Mouse (Mus musculus) embryonic facial prominence, embryonic 14.5 days (tissue): ENCODE measurements around the gene Spata45. TPM values are rescaled to one million over a fixed set of nuclear protein-coding genes. Genes with fewer than 3 reads are reported as not detected.

Source experiments
- ATAC-seq: fragments of 200-750 bp; cut with Nextera tagmentation; 2 replicates; pipeline ENCODE4 v1.8.0; 2017; ENCODE audit warnings: low read depth, moderate number of reproducible peaks, moderate TSS enrichment
- DNase-seq: peaks from one replicate; pipeline ENCODE4 v3.0.0-alpha.2; 2015; ENCODE audit warnings: low spot score
- H3K27ac ChIP-seq: fragments of 300-500 bp; sonication (generic); replicated peaks from 2 replicates; pipeline ENCODE4 v1.5.1; 2014; ENCODE audit warnings: low read depth, mild to moderate bottlenecking, low read length, moderate library complexity
- H3K27me3 ChIP-seq: fragments of 300-500 bp; sonication (generic); replicated peaks from 2 replicates; pipeline ENCODE4 v1.6.1; 2014; ENCODE audit warnings: low read length; ENCODE audit not compliant: control insufficient read depth, insufficient read depth
- H3K36me3 ChIP-seq: fragments of 300-500 bp; sonication (generic); 2 replicates; pipeline ENCODE4 v1.6.1; 2014; ENCODE audit warnings: low read length, mixed read lengths; ENCODE audit not compliant: control insufficient read depth, insufficient read depth
- H3K4me1 ChIP-seq: fragments of 300-500 bp; sonication (generic); 2 replicates; pipeline ENCODE4 v1.6.1; 2014; ENCODE audit warnings: antibody characterized with exemption, low read length; ENCODE audit not compliant: control insufficient read depth, insufficient read depth
- H3K4me2 ChIP-seq: fragments of 300-500 bp; sonication (generic); 2 replicates; pipeline ENCODE4 v1.6.1; 2014; ENCODE audit warnings: low read depth, mild to moderate bottlenecking, low read length, moderate library complexity, mixed read lengths
- H3K4me3 ChIP-seq: fragments of 300-500 bp; sonication (generic); 2 replicates; pipeline ENCODE4 v1.5.1; 2014; ENCODE audit warnings: low read depth, mild to moderate bottlenecking, low read length
- H3K9ac ChIP-seq: fragments of 300-500 bp; sonication (generic); 2 replicates; pipeline ENCODE4 v1.6.1; 2014; ENCODE audit warnings: low read depth, mild to moderate bottlenecking, low read length, moderate library complexity, mixed read lengths
- H3K9me3 ChIP-seq: fragments of 300-500 bp; sonication (generic); 2 replicates; pipeline ENCODE4 v1.6.1; 2016; ENCODE audit warnings: low read length; ENCODE audit not compliant: control insufficient read depth
- WGBS: fragments of 180-500 bp; shearing (Covaris S2); extraction: QIAGEN DNeasy Blood & Tissue Kit; methylation state at CpG from one replicate; pipeline ENCODE4 v1.1.7; 2014; 5-methylcytosine and 5-hydroxymethylcytosine counted together
- polyA plus RNA-seq: library from polyadenylated mRNA; unstranded; fragments of >200 nt; fragmentation: Nextera tagmentation; extraction: Ambion mirVana; gene quantifications from 2 replicates; pipeline ENCODE4 v1.2.1, GENCODE M21; 2014

Spata45 gene
- polyA plus RNA-seq, 1 experiment from 2014 or later = not detected

GRCm38 (mm10) chr1:191065188-191065587 is 28.7 kb downstream of the Spata45 start:
- Histone ChIP-seq H3K9me3 (no peaks in the 10 kb centered on the region), H3K9ac (no peak overlapping the region), H3K27ac (no peak overlapping the region), H3K4me3 (no peak overlapping the region), H3K4me2 (no peak overlapping the region), H3K4me1 (peaks cover 13% of the 10 kb centered on the region), H3K27me3 (no peaks in the 10 kb centered on the region), H3K36me3 (peaks cover 35% of the 10 kb centered on the region)
- 84% methylated on average over 4 of the region's 4 CpGs for WGBS
- no peak for ATAC-seq
- DNase-seq = no peak

DNA sequence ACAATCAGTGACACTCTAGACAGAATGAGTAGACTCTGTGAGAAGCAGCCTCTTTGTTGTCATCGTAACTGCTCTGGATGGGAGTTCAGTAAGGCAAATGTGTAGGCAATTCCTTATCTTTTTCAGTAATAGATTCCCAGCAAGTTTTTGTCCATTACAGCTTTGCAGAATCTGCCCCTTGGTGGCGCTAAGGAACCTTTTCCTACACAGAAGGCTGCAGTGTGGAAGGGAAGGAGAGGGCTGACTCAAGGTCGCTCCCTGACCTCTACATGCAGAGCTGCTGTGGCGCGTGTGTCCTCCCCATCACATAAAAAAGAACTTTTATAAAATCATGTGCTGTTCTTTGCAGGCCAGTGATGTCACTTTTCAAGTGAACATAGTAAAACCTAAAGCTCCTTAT is 31.9 kb downstream of the Spata45 start:
- peaks cover 6% of the 10 kb centered on the region for H3K4me1 ChIP-seq
- ATAC-seq (no peak), DNase-seq (no peak)
- no peak overlapping the region for H3K27ac ChIP-seq
- peaks cover 64% of the 10 kb centered on the region for H3K36me3 ChIP-seq
- no peak overlapping the region for H3K4me3 ChIP-seq
- H3K4me2 ChIP-seq = no peak overlapping the region
- 79% methylated on average over 5 of the region's 5 CpGs for WGBS
- H3K9me3 ChIP-seq = no peaks in the 10 kb centered on the region
- H3K27me3 ChIP-seq = no peaks in the 10 kb centered on the region
- H3K9ac ChIP-seq = no peak overlapping the region

DNA sequence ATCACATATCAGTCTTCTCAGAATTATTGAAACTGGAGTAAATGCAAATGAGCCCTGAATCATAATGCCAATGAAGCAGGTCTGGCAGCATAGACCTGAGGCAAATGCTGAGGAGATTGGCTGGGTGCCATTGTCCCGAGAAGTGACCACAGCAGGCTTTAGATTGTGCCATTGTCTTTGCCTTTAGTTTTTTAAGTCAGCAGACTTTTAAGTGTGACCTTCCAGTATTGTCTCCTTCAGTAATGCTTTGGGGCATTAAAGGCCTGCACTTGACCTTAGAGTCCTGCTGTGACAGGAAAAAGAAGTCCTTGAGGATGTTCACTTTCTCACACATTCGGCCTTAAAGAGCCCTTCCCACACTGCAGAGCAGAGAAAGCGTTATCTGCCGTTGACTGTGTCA is 33.8 kb downstream of the Spata45 start:
- ATAC-seq (no peak), DNase-seq (no peak)
- 88% methylated on average over 4 of the region's 4 CpGs for WGBS
- Histone ChIP-seq H3K4me1 (no peaks in the 10 kb centered on the region), H3K4me2 (no peak overlapping the region), H3K9me3 (no peaks in the 10 kb centered on the region), H3K4me3 (no peak overlapping the region), H3K36me3 (peaks cover 68% of the 10 kb centered on the region), H3K27ac (no peak overlapping the region), H3K9ac (no peak overlapping the region), H3K27me3 (no peaks in the 10 kb centered on the region)

DNA sequence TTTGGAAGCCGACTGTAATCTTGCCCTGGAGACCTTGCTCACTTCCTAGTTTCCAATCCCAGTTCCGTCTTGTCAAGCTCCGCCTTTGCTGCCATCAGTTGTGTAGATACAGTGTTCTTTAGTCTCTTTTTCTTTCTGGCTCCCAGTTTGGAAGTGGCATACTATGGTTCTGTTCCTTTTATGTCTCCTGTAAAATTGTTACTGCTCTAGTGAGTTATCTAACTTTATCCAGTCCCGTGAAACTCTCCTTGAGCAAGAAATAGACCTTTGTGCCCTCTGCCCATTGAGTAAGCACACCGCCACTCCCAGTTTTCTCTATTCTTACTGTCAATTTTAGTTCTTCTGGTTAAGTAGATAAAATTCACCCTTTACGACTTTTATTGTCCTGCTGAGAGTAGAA is 35.2 kb downstream of the Spata45 start:
- no peak for ATAC-seq
- no peaks in the 10 kb centered on the region for H3K27me3 ChIP-seq
- no peak overlapping the region for H3K27ac ChIP-seq
- H3K4me2 ChIP-seq = no peak overlapping the region
- no peaks in the 10 kb centered on the region for H3K4me1 ChIP-seq
- no peak overlapping the region for H3K4me3 ChIP-seq
- no peaks in the 10 kb centered on the region for H3K9me3 ChIP-seq
- no peak for DNase-seq
- H3K9ac ChIP-seq = no peak overlapping the region
- peaks cover 62% of the 10 kb centered on the region for H3K36me3 ChIP-seq
- 91% methylated on average over 6 of the region's 6 CpGs for WGBS

GRCm38 (mm10) chr1:191072329-191072913 is 36.0 kb downstream of the Spata45 start:
- 91% methylated on average over 16 of the region's 16 CpGs for WGBS
- Histone ChIP-seq H3K27me3 (no peaks in the 10 kb centered on the region), H3K9ac (no peak overlapping the region), H3K4me3 (no peak overlapping the region), H3K36me3 (peaks cover 65% of the 10 kb centered on the region), H3K27ac (no peak overlapping the region), H3K9me3 (no peaks in the 10 kb centered on the region), H3K4me2 (no peak overlapping the region), H3K4me1 (no peaks in the 10 kb centered on the region)
- ATAC-seq (no peak), DNase-seq (no peak)

DNA sequence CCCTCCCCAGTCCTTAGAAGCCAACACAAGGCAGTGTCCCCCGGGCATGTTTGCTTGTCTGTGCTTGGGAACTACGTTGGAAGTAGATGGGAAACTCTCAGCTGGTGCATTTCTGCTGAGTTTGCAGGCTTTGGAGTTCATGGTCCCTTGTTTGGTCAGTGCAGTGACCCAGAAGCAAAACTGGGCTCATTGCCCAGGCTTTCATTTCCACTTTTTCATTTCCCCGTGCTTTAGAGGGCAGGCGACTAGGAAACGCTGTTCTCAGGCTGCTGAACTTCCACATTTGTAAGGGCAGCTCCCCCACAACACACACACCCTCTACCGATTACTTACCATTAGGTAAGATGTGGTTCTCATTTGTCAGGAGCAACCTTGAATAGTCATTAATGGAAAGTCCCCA is 36.6 kb downstream of the Spata45 start:
- no peak overlapping the region for H3K9ac ChIP-seq
- WGBS = 81% methylated on average over 6 of the region's 6 CpGs
- no peaks in the 10 kb centered on the region for H3K27me3 ChIP-seq
- no peaks in the 10 kb centered on the region for H3K9me3 ChIP-seq
- no peaks in the 10 kb centered on the region for H3K4me1 ChIP-seq
- no peak overlapping the region for H3K27ac ChIP-seq
- no peak for ATAC-seq
- H3K4me3 ChIP-seq = no peak overlapping the region
- H3K4me2 ChIP-seq = no peak overlapping the region
- peak; percentile 27 for DNase-seq
- H3K36me3 ChIP-seq = peaks cover 65% of the 10 kb centered on the region

DNA sequence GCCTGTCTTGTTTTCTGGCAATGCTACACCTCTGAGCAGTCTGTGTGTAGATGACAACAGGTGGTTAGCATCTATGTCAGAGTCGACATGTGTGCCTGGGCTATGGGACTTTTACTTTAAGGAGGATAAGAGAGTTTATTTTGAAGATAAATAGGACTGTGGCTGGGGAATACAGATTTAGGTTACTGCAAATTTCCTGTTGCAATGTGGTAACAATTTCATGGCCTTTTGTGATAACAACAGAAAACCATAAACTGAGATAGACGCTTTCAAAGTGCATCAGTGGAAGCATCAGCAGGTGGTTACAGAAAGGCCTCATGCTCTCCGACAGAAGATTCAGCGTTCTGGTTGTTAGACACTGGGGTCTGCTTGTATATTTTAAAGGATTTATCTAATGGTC is 37.0 kb downstream of the Spata45 start:
- DNase-seq = no peak
- Histone ChIP-seq H3K4me1 (no peaks in the 10 kb centered on the region), H3K4me2 (no peak overlapping the region), H3K27ac (no peak overlapping the region), H3K4me3 (no peak overlapping the region), H3K9me3 (no peaks in the 10 kb centered on the region), H3K27me3 (no peaks in the 10 kb centered on the region), H3K36me3 (peaks cover 65% of the 10 kb centered on the region), H3K9ac (no peak overlapping the region)
- WGBS = 88% methylated on average over 4 of the region's 4 CpGs
- no peak for ATAC-seq

DNA sequence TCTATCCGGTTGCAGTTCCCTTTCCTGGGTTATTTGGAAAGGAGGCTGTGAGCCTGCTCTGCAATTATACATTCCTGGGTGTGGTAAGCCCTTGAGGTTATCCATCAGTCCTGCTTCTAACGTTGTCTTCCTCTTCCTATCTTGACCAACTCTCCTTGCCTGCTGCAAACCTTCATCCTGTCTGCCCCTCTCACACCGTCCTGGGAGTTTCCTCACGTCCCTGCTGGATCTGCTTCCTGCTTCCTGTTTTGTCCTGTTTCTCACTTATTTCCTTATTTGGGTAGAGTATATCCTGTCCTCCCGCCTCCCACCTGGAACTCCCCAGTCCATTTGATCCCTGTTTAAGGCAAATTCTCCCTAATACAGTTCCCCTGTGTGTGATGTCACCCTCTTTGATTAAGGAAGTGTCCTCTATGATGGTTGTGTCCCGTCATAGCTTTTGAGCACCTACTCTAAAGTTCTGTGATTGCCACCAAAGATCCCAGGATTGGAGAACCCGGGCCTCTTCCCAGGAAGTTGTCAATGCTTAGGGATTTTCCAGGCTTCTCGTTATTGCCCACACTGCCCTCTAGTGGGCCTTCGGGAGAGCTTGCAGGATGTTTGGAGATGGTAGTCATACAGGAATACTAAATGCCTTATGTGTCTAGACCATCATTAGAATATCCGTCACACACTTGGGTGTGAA is 38.9 kb downstream of the Spata45 start:
- ATAC-seq (peak; percentile 18; the same call in 1 of the 2 replicates), DNase-seq (peak; percentile 76)
- H3K9me3 ChIP-seq = no peaks in the 10 kb centered on the region
- H3K9ac ChIP-seq = no peak overlapping the region
- H3K36me3 ChIP-seq = peaks cover 67% of the 10 kb centered on the region
- 57% methylated on average over 10 of the region's 10 CpGs for WGBS
- no peak overlapping the region for H3K4me2 ChIP-seq
- H3K27ac ChIP-seq = no peak overlapping the region
- no peaks in the 10 kb centered on the region for H3K4me1 ChIP-seq
- no peak overlapping the region for H3K4me3 ChIP-seq
- H3K27me3 ChIP-seq = no peaks in the 10 kb centered on the region

GRCm38 (mm10) chr1:191083230-191083629 is 46.8 kb downstream of the Spata45 start:
- H3K27me3 ChIP-seq = no peaks in the 10 kb centered on the region
- H3K9ac ChIP-seq = no peak overlapping the region
- no peaks in the 10 kb centered on the region for H3K9me3 ChIP-seq
- H3K4me2 ChIP-seq = no peak overlapping the region
- ATAC-seq (no peak), DNase-seq (no peak)
- peaks cover 47% of the 10 kb centered on the region for H3K36me3 ChIP-seq
- no peak overlapping the region for H3K4me3 ChIP-seq
- WGBS = 94% methylated on average over 8 of the region's 8 CpGs
- H3K4me1 ChIP-seq = no peaks in the 10 kb centered on the region
- H3K27ac ChIP-seq = no peak overlapping the region
